Mouse (Mus musculus) small intestine, adult 2 months (tissue): Measurements from ENCODE around the gene Cntln.

Experiments used
- CTCF ChIP-seq: fragments of 200-500 bp; IDR thresholded peaks from 2 replicates; pipeline ENCODE4 v1.5.1; 2012; ENCODE audit warnings: low read depth, mild to moderate bottlenecking, control low read depth, inconsistent platforms, low read length, moderate library complexity, mixed read lengths; ENCODE audit not compliant: insufficient replicate concordance, insufficient read length; ENCODE audit errors: extremely low read depth
- POLR2A ChIP-seq: fragments of 200-500 bp; IDR thresholded peaks from 2 replicates; pipeline ENCODE4 v1.6.1; 2012; ENCODE audit warnings: low read depth, mild to moderate bottlenecking, control low read depth, inconsistent platforms, low read length, moderate library complexity

GRCm38 (mm10) chr4:84857588-84857987 lies 26.5 kb upstream of the Cntln start:
- TF ChIP-seq CTCF (no peak), POLR2A (no peak)
